Mouse (Mus musculus) spleen, postnatal 36 days (tissue): ENCODE data around the gene Braf.

Experiments used
- DNase-seq, 2 experiments: peaks; one replicate each; pipeline ENCODE4 v3.0.0; 2022; ENCODE audit warnings: low spot score in 2 of 2, mixed read lengths in 1 of 2

The Braf gene

GRCm38 (mm10) chr6:39556900-39557659, 168.2 kb downstream of the Braf start:
- DNase-seq: no peak

GRCm38 (mm10) chr6:39555648-39555945, 169.7 kb downstream of the Braf start:
- no peak for DNase-seq

- no peak for DNase-seq
Measured at GRCm38 (mm10) chr6:39554888-39555647, 170.2 kb downstream of the Braf start.
